24 mouse cellular contexts compared by ENCODE assay signal in the genomic region with DNA sequence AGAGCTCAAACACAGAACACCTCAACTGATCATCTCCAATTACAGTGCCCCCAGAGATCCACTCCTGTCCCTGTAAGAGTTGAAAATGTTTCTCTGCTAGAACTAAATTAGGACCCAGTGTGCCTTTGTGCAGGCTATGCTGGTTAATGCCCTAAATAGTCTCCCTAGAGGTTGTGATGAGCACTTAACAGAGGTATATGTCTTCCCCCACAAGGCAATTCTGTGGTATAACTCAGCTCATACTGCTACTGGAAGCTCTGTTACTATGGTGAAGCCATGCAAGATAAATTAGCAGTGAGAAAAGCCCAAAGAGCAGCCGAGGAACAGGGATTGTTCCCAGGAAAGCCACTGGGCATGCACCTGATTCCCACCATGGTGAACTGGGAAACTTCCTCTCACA.
DNase-seq lines count a peak whose midpoint lies in the region; ATAC-seq and TF ChIP-seq lines count a peak whose summit lies in the region.
"Had no signal": no experiment of that assay in that cellular context is flagged by ENCODE, and none has a peak within 500 bp of the region (broad histone marks: within the 10 kb centered on the region; RNA-seq: fewer than 3 reads in every experiment).

No protein-coding gene starts in this region.

- no peak overlapping the region for H3K27ac ChIP-seq in embryonic facial prominence, embryonic 14.5 days (replicated peaks; ENCODE audit: low read depth, low read length)
- H3K27ac ChIP-seq in embryonic facial prominence, embryonic 10.5 days (replicated peaks), result no peak overlapping the region
- no peak overlapping the region for H3K27ac ChIP-seq in hindbrain, embryonic 16.5 days (ENCODE audit: low read depth, low read length)
- H3K27ac ChIP-seq in hindbrain, embryonic 11.5 days (ENCODE audit: low read depth, low read length), result no peak overlapping the region
- peak overlapping the region; percentile 80; the same call in 1 of the 2 replicates for H3K27ac ChIP-seq in forebrain, embryonic 15.5 days (replicated peaks)
- no peak overlapping the region for H3K27ac ChIP-seq in liver, postnatal 0 days (ENCODE audit: low read depth)
- H3K27ac ChIP-seq: embryonic facial prominence, embryonic 12.5 days; heart, embryonic 15.5 days; hindbrain, embryonic 12.5 days had no signal

- no peak for TF ChIP-seq CTCF in brain, embryonic 14.5 days (IDR thresholded peaks at IDR 0.05; ENCODE audit: borderline replicate concordance, extremely low read depth, insufficient read depth, insufficient read length)
- TF ChIP-seq CTCF in liver, postnatal 0 days (IDR thresholded peaks at IDR 0.05; ENCODE audit: low read depth), result no peak

- TF ChIP-seq EP300 in liver, postnatal 0 days (IDR thresholded peaks at IDR 0.05; ENCODE audit: low read depth), result no peak

- no peak overlapping the region for H3K4me2 ChIP-seq in embryonic facial prominence, embryonic 14.5 days (ENCODE audit: low read depth, low read length)
- no peak overlapping the region for H3K4me2 ChIP-seq in hindbrain, embryonic 16.5 days (ENCODE audit: low read length)
- no peak overlapping the region for H3K4me2 ChIP-seq in hindbrain, embryonic 11.5 days (replicated peaks; ENCODE audit: low read depth, low read length)
- no peak overlapping the region for H3K4me2 ChIP-seq in forebrain, embryonic 15.5 days (replicated peaks)
- no peak overlapping the region for H3K4me2 ChIP-seq in liver, postnatal 0 days (ENCODE audit: low read depth, low read length)
- H3K4me2 ChIP-seq: embryonic facial prominence, embryonic 12.5 days; heart, embryonic 11.5 days; heart, embryonic 15.5 days; hindbrain, embryonic 12.5 days had no signal

- H3K4me1 ChIP-seq in embryonic facial prominence, embryonic 14.5 days (ENCODE audit: control insufficient read depth, insufficient read depth, low read length), result no peaks in the 10 kb centered on the region
- no peaks in the 10 kb centered on the region for H3K4me1 ChIP-seq in embryonic facial prominence, embryonic 10.5 days
- no peaks in the 10 kb centered on the region for H3K4me1 ChIP-seq in hindbrain, embryonic 16.5 days (ENCODE audit: control insufficient read depth, insufficient read depth, low read depth, low read length)
- H3K4me1 ChIP-seq in hindbrain, embryonic 11.5 days (replicated peaks; ENCODE audit: control insufficient read depth, insufficient read depth, low read length), result no peaks in the 10 kb centered on the region
- H3K4me1 ChIP-seq in forebrain, embryonic 15.5 days, result peaks cover 24% of the 10 kb centered on the region
- no peaks in the 10 kb centered on the region for H3K4me1 ChIP-seq in liver, postnatal 0 days (ENCODE audit: insufficient read depth)
- H3K4me1 ChIP-seq: embryonic facial prominence, embryonic 12.5 days; heart, embryonic 15.5 days; hindbrain, embryonic 12.5 days had no signal

- no peak overlapping the region for H3K9ac ChIP-seq in embryonic facial prominence, embryonic 14.5 days (ENCODE audit: low read depth, low read length)
- no peak overlapping the region for H3K9ac ChIP-seq in hindbrain, embryonic 16.5 days (ENCODE audit: low read depth, low read length)
- H3K9ac ChIP-seq in hindbrain, embryonic 11.5 days (ENCODE audit: low read depth, low read length), result no peak overlapping the region
- no peak overlapping the region for H3K9ac ChIP-seq in forebrain, embryonic 15.5 days (replicated peaks)
- no peak overlapping the region for H3K9ac ChIP-seq in liver, postnatal 0 days (replicated peaks)
- H3K9ac ChIP-seq: embryonic facial prominence, embryonic 12.5 days; heart, embryonic 15.5 days; hindbrain, embryonic 12.5 days had no signal

- intact Hi-C loops in heart, postnatal 14 days (cut with DNase I), result no loop called here

- no peak for DNase-seq in embryonic facial prominence, embryonic 14.5 days (ENCODE audit: low spot score)
- no peak for DNase-seq in embryonic facial prominence, embryonic 10.5 days (ENCODE audit: low spot score)
- DNase-seq in hindbrain, embryonic 11.5 days (ENCODE audit: low spot score), result no peak
- peak; percentile 39 for DNase-seq in brain, embryonic 14.5 days (ENCODE audit: low read depth)
- no peak for DNase-seq in heart, postnatal 14 days
- no peak for DNase-seq in liver, postnatal 0 days
- DNase-seq: adrenal gland, adult 8-10 months; adrenal gland, postnatal 36 days; B cell, adult 2 months; cerebellum, adult 11 months; cerebellum, adult 8-10 months; cerebellum, postnatal 14 days; embryo, embryonic 11 days; gastrocnemius, postnatal 10 days; heart, adult 18-20 months; kidney, adult 11 months had no signal

- 73% methylated on average over 1 of the region's 1 CpGs for WGBS in embryonic facial prominence, embryonic 14.5 days
- 83% methylated on average over 1 of the region's 1 CpGs for WGBS in embryonic facial prominence, embryonic 10.5 days
- WGBS in hindbrain, embryonic 16.5 days, result 29% methylated on average over 1 of the region's 1 CpGs
- 60% methylated on average over 1 of the region's 1 CpGs for WGBS in hindbrain, embryonic 11.5 days
- WGBS in forebrain, embryonic 15.5 days, result 33% methylated on average over 1 of the region's 1 CpGs
- WGBS in liver, postnatal 0 days (ENCODE audit: insufficient replicate concordance), result 73% methylated on average over 1 of the region's 1 CpGs

- no peaks in the 10 kb centered on the region for H3K36me3 ChIP-seq in embryonic facial prominence, embryonic 14.5 days (ENCODE audit: control insufficient read depth, insufficient read depth, low read length)
- no peaks in the 10 kb centered on the region for H3K36me3 ChIP-seq in embryonic facial prominence, embryonic 10.5 days (replicated peaks)
- no peaks in the 10 kb centered on the region for H3K36me3 ChIP-seq in hindbrain, embryonic 16.5 days (ENCODE audit: control insufficient read depth, insufficient read depth, low read length)
- H3K36me3 ChIP-seq in hindbrain, embryonic 11.5 days (ENCODE audit: control insufficient read depth, insufficient read depth, low read length), result no peaks in the 10 kb centered on the region
- no peaks in the 10 kb centered on the region for H3K36me3 ChIP-seq in forebrain, embryonic 15.5 days
- H3K36me3 ChIP-seq in liver, postnatal 0 days (replicated peaks; ENCODE audit: insufficient read depth, low read length), result no peaks in the 10 kb centered on the region
- H3K36me3 ChIP-seq: embryonic facial prominence, embryonic 12.5 days; G1E; heart, embryonic 15.5 days; hindbrain, embryonic 12.5 days had no signal

- H3K4me3 ChIP-seq in embryonic facial prominence, embryonic 14.5 days (ENCODE audit: low read depth, low read length), result no peak overlapping the region
- H3K4me3 ChIP-seq in embryonic facial prominence, embryonic 10.5 days, result no peak overlapping the region
- H3K4me3 ChIP-seq in hindbrain, embryonic 16.5 days (ENCODE audit: low read length), result no peak overlapping the region
- no peak overlapping the region for H3K4me3 ChIP-seq in hindbrain, embryonic 11.5 days (ENCODE audit: low read depth, low read length)
- H3K4me3 ChIP-seq in forebrain, embryonic 15.5 days, result no peak overlapping the region
- H3K4me3 ChIP-seq in liver, postnatal 0 days (ENCODE audit: low read depth, low read length), result no peak overlapping the region
- H3K4me3 ChIP-seq: embryonic facial prominence, embryonic 12.5 days; heart, embryonic 15.5 days; hindbrain, embryonic 12.5 days had no signal

- ATAC-seq in embryonic facial prominence, embryonic 14.5 days (ENCODE audit: low read depth), result 0 out of 2 replicates have a peak, but pooled peaks have one; percentile 44
- peak; percentile 65; the same call in 1 of the 2 replicates for ATAC-seq in hindbrain, embryonic 16.5 days
- no peak for ATAC-seq in hindbrain, embryonic 11.5 days (ENCODE audit: low FRiP score)
- no peak for ATAC-seq in forebrain, embryonic 15.5 days (replicated peaks)
- no peak for ATAC-seq in liver, postnatal 0 days
- ATAC-seq: CD4-positive, CD25-positive, alpha-beta regulatory T cell, adult 4 months had no signal

- no peak for TF ChIP-seq POLR2A in brain, embryonic 14.5 days (IDR thresholded peaks at IDR 0.05; ENCODE audit: borderline replicate concordance, extremely low read depth, insufficient read depth, insufficient read length, poor library complexity, severe bottlenecking)

- H3K27me3 ChIP-seq in embryonic facial prominence, embryonic 14.5 days (replicated peaks; ENCODE audit: control insufficient read depth, insufficient read depth, low read length), result no peaks in the 10 kb centered on the region
- H3K27me3 ChIP-seq in embryonic facial prominence, embryonic 10.5 days (replicated peaks; ENCODE audit: low read depth, poor library complexity, severe bottlenecking), result no peaks in the 10 kb centered on the region
- H3K27me3 ChIP-seq in hindbrain, embryonic 16.5 days (replicated peaks; ENCODE audit: control insufficient read depth, insufficient read depth, low read length), result no peaks in the 10 kb centered on the region
- H3K27me3 ChIP-seq in hindbrain, embryonic 11.5 days (ENCODE audit: control insufficient read depth, insufficient read depth, low read length), result no peaks in the 10 kb centered on the region
- H3K27me3 ChIP-seq in forebrain, embryonic 15.5 days, result no peaks in the 10 kb centered on the region
- no peaks in the 10 kb centered on the region for H3K27me3 ChIP-seq in liver, postnatal 0 days (ENCODE audit: insufficient read depth, low read length)
- H3K27me3 ChIP-seq: embryonic facial prominence, embryonic 12.5 days; heart, embryonic 15.5 days; hindbrain, embryonic 12.5 days had no signal

- H3K9me3 ChIP-seq in embryonic facial prominence, embryonic 14.5 days (ENCODE audit: control insufficient read depth, low read length), result no peaks in the 10 kb centered on the region
- H3K9me3 ChIP-seq in embryonic facial prominence, embryonic 10.5 days, result no peaks in the 10 kb centered on the region
- no peaks in the 10 kb centered on the region for H3K9me3 ChIP-seq in hindbrain, embryonic 16.5 days (ENCODE audit: control insufficient read depth, low read length)
- H3K9me3 ChIP-seq in hindbrain, embryonic 11.5 days (ENCODE audit: control insufficient read depth, low read length), result no peaks in the 10 kb centered on the region
- no peaks in the 10 kb centered on the region for H3K9me3 ChIP-seq in forebrain, embryonic 15.5 days
- no peaks in the 10 kb centered on the region for H3K9me3 ChIP-seq in liver, postnatal 0 days (ENCODE audit: low read length)
- H3K9me3 ChIP-seq: embryonic facial prominence, embryonic 12.5 days; heart, embryonic 15.5 days; hindbrain, embryonic 12.5 days had no signal

Comparison
In these comparisons a context has a peak if more than half of its experiments do, and no peak if none do; other contexts are left out.
1. ATAC-seq: peak in embryonic facial prominence, embryonic 14.5 days (single experiment) and hindbrain, embryonic 16.5 days (single experiment); none in hindbrain, embryonic 11.5 days (single experiment), forebrain, embryonic 15.5 days (single experiment) and liver, postnatal 0 days (single experiment).